Mouse (Mus musculus) cerebellum, adult 2 months (tissue): ENCODE measurements around the gene Rheb. TPM values are rescaled to one million over a fixed set of nuclear protein-coding genes. Genes with fewer than 3 reads are reported as not detected.

ENCODE experiments used
- DNase-seq, 2 experiments: peaks; one replicate each; pipeline ENCODE4 v3.0.0; 2021
- H3K27ac ChIP-seq: fragments of 200-500 bp; 2 replicates; pipeline ENCODE4 v1.5.1; 2012; ENCODE audit warnings: low read length, control low read depth, inconsistent platforms; ENCODE audit not compliant: insufficient read depth
- H3K27me3 ChIP-seq: fragments of 200-500 bp; 2 replicates; pipeline ENCODE4 v1.6.1; 2012; ENCODE audit warnings: inconsistent platforms, mild to moderate bottlenecking, low read length, moderate library complexity; ENCODE audit not compliant: control insufficient read depth, insufficient read depth
- H3K4me1 ChIP-seq: fragments of 200-500 bp; 2 replicates; pipeline ENCODE4 v1.6.1; 2011; ENCODE audit warnings: low read length; ENCODE audit not compliant: control insufficient read depth, insufficient read depth
- H3K4me3 ChIP-seq: fragments of 200-500 bp; replicated peaks from 2 replicates; pipeline ENCODE3; 2011; ENCODE audit warnings: mild to moderate bottlenecking, low read depth, low read length, control low read depth; ENCODE audit not compliant: insufficient read depth
- CTCF ChIP-seq: fragments of 200-500 bp; IDR thresholded peaks from 2 replicates; pipeline ENCODE4 v1.5.1; 2011; ENCODE audit warnings: low read depth, mild to moderate bottlenecking, control low read depth, low read length, moderate library complexity, borderline replicate concordance; ENCODE audit not compliant: insufficient read depth
- POLR2A ChIP-seq: fragments of 200-500 bp; IDR thresholded peaks from 2 replicates; pipeline ENCODE4 v1.6.1; 2011; ENCODE audit warnings: low read length, control low read depth, borderline replicate concordance; ENCODE audit not compliant: insufficient read depth
- WGBS: fragments of 180-500 bp; shearing (Covaris S2); methylation state at CpG from one replicate; pipeline ENCODE4 v1.1.7; 2018; 5-methylcytosine and 5-hydroxymethylcytosine counted together
- polyA plus RNA-seq: library from polyadenylated mRNA; depleted of rRNA; stranded (reverse); fragments of >200 nt; gene quantifications from 2 replicates; pipeline ENCODE4 v1.2.3, GENCODE M21; 2012

The Rheb gene
- polyA plus RNA-seq, 1 experiment = 114 TPM

- H3K27ac ChIP-seq = no peak overlapping the region
Measured at GRCm38 (mm10) chr5:24821403-24821841, 21.0 kb downstream of the Rheb start.

GRCm38 (mm10) chr5:24820627-24821026 lies 21.8 kb downstream of the Rheb start:
- H3K4me1 ChIP-seq = peaks cover 20% of the 10 kb centered on the region
- H3K27me3 ChIP-seq = no peaks in the 10 kb centered on the region
- TF ChIP-seq CTCF (no peak), POLR2A (no peak)
- H3K4me3 ChIP-seq = no peak overlapping the region
- DNase-seq = peak in 1 of 2 experiments; percentile 58
- WGBS = 15% methylated on average over 5 of the region's 5 CpGs
- H3K27ac ChIP-seq = no peak overlapping the region

More at GRCm38 (mm10) chr5:24821403-24821841, 21.0 kb downstream of the Rheb start:
- no peaks in the 10 kb centered on the region for H3K27me3 ChIP-seq
- peaks cover 20% of the 10 kb centered on the region for H3K4me1 ChIP-seq
- TF ChIP-seq POLR2A = no peak
- no peak for TF ChIP-seq CTCF
- 62% methylated on average over 3 of the region's 3 CpGs for WGBS
- no peak overlapping the region for H3K4me3 ChIP-seq
- DNase-seq = peak; percentile 42 to 64

- Histone ChIP-seq H3K27ac (no peak overlapping the region), H3K4me3 (no peak overlapping the region), H3K27me3 (no peaks in the 10 kb centered on the region), H3K4me1 (peaks cover 11% of the 10 kb centered on the region)
- TF ChIP-seq CTCF (no peak), POLR2A (no peak)
- no peak for DNase-seq
- WGBS = 28% methylated on average over 4 of the region's 4 CpGs
Measured at GRCm38 (mm10) chr5:24817191-24817590, 25.2 kb downstream of the Rheb start.

- Histone ChIP-seq H3K4me3 (no peak overlapping the region), H3K27me3 (no peaks in the 10 kb centered on the region), H3K27ac (no peak overlapping the region), H3K4me1 (no peaks in the 10 kb centered on the region)
- no peak for TF ChIP-seq POLR2A
- no peak for TF ChIP-seq CTCF
- WGBS = 79% methylated on average over 3 of the region's 3 CpGs
- no peak for DNase-seq
Measured at GRCm38 (mm10) chr5:24813946-24814345, 28.5 kb downstream of the Rheb start.

GRCm38 (mm10) chr5:24813005-24813404 lies 29.4 kb downstream of the Rheb start:
- 74% methylated on average over 4 of the region's 4 CpGs for WGBS
- no peak for DNase-seq
- no peaks in the 10 kb centered on the region for H3K27me3 ChIP-seq
- TF ChIP-seq POLR2A (no peak), CTCF (no peak)
- H3K4me3 ChIP-seq = no peak overlapping the region
- no peaks in the 10 kb centered on the region for H3K4me1 ChIP-seq
- H3K27ac ChIP-seq = no peak overlapping the region

GRCm38 (mm10) chr5:24805222-24805621 lies 37.2 kb downstream of the Rheb start:
- no peak for TF ChIP-seq CTCF
- no peak for TF ChIP-seq POLR2A
- Histone ChIP-seq H3K4me3 (no peak overlapping the region), H3K27ac (no peak overlapping the region), H3K27me3 (no peaks in the 10 kb centered on the region), H3K4me1 (no peaks in the 10 kb centered on the region)
- DNase-seq = no peak
- 77% methylated on average over 6 of the region's 6 CpGs for WGBS

GRCm38 (mm10) chr5:24804661-24805060 lies 37.8 kb downstream of the Rheb start:
- 74% methylated on average over 8 of the region's 8 CpGs for WGBS
- no peak for TF ChIP-seq POLR2A
- no peak for TF ChIP-seq CTCF
- Histone ChIP-seq H3K27ac (no peak overlapping the region), H3K27me3 (no peaks in the 10 kb centered on the region), H3K4me1 (no peaks in the 10 kb centered on the region), H3K4me3 (no peak overlapping the region)
- DNase-seq = no peak

- WGBS = 73% methylated on average over 6 of the region's 6 CpGs
- no peak for TF ChIP-seq POLR2A
- TF ChIP-seq CTCF = no peak
- H3K27me3 ChIP-seq = no peaks in the 10 kb centered on the region
- no peak for DNase-seq
- H3K27ac ChIP-seq = no peak overlapping the region
- no peaks in the 10 kb centered on the region; the same call in 1 of the 2 replicates for H3K4me1 ChIP-seq
- no peak overlapping the region for H3K4me3 ChIP-seq
Measured at GRCm38 (mm10) chr5:24801841-24802624, 40.4 kb downstream of the Rheb start.
